Mouse (Mus musculus): Measurements from ENCODE around the gene Btd.
A peak's percentile ranks its signal among the peaks of the same experiment; 100 is the strongest.

Gene Btd

GRCm38 (mm10) chr14:31645920-31646319, 5.1 kb downstream of the Btd start:
- DNase-seq (ENCODE audit: low read depth), result no peak

GRCm38 (mm10) chr14:31647991-31648390, 7.2 kb downstream of the Btd start:
- DNase-seq (ENCODE audit: low read depth), result no peak

- DNase-seq (ENCODE audit: low read depth), result no peak
These were observed 9.5 kb downstream of the Btd start for GRCm38 (mm10) chr14:31650347-31650746.

- DNase-seq (ENCODE audit: low read depth), result no peak
These were observed 10.4 kb downstream of the Btd start for GRCm38 (mm10) chr14:31651206-31651605.

- no peak for DNase-seq (ENCODE audit: low read depth)
These were observed 11.3 kb downstream of the Btd start for GRCm38 (mm10) chr14:31652106-31652505.

GRCm38 (mm10) chr14:31652624-31653023, 11.8 kb downstream of the Btd start:
- DNase-seq (ENCODE audit: low read depth), result no peak

- no peak for DNase-seq (ENCODE audit: low read depth)
These were observed 12.5 kb downstream of the Btd start for GRCm38 (mm10) chr14:31653101-31653875.

- DNase-seq (ENCODE audit: low read depth), result no peak
These were observed 14.0 kb downstream of the Btd start for GRCm38 (mm10) chr14:31654816-31655215.

GRCm38 (mm10) chr14:31655406-31655805, 14.6 kb downstream of the Btd start:
- no peak for DNase-seq (ENCODE audit: low read depth)

- no peak for DNase-seq (ENCODE audit: low read depth)
These were observed 15.6 kb downstream of the Btd start for GRCm38 (mm10) chr14:31656386-31656785.

GRCm38 (mm10) chr14:31656857-31657645, 16.2 kb downstream of the Btd start:
- peak; percentile 63 for DNase-seq (ENCODE audit: low read depth)

- DNase-seq (ENCODE audit: low read depth), result no peak
These were observed 17.4 kb downstream of the Btd start for GRCm38 (mm10) chr14:31658126-31658680.

GRCm38 (mm10) chr14:31659501-31660181, 18.8 kb downstream of the Btd start:
- no peak for DNase-seq (ENCODE audit: low read depth)

- DNase-seq (ENCODE audit: low read depth), result no peak
These were observed 19.7 kb downstream of the Btd start for GRCm38 (mm10) chr14:31660312-31661093.

GRCm38 (mm10) chr14:31661671-31662554, 21.1 kb downstream of the Btd start:
- DNase-seq (ENCODE audit: low read depth), result no peak

- no peak for DNase-seq (ENCODE audit: low read depth)
These were observed 21.9 kb downstream of the Btd start for GRCm38 (mm10) chr14:31662555-31663211.

- no peak for DNase-seq (ENCODE audit: low read depth)
These were observed 22.7 kb downstream of the Btd start for GRCm38 (mm10) chr14:31663376-31664099.

- no peak for DNase-seq (ENCODE audit: low read depth)
These were observed 23.5 kb downstream of the Btd start for GRCm38 (mm10) chr14:31664100-31664902.
